Mouse (Mus musculus) embryonic facial prominence, embryonic 14.5 days (tissue): ENCODE results near the gene Gmpr. TPM values are rescaled to one million over a fixed set of nuclear protein-coding genes. Genes with fewer than 3 reads are reported as not detected.
A peak's percentile ranks its signal among the peaks of the same experiment; 100 is the strongest.

Experiments
- ATAC-seq: fragments of 200-750 bp; cut with Nextera tagmentation; 2 replicates; pipeline ENCODE4 v1.8.0; 2017; ENCODE audit warnings: low read depth, moderate number of reproducible peaks, moderate TSS enrichment
- DNase-seq: peaks from one replicate; pipeline ENCODE4 v3.0.0-alpha.2; 2015; ENCODE audit warnings: low spot score
- H3K27ac ChIP-seq: fragments of 300-500 bp; sonication (generic); replicated peaks from 2 replicates; pipeline ENCODE4 v1.5.1; 2014; ENCODE audit warnings: low read depth, mild to moderate bottlenecking, low read length, moderate library complexity
- H3K27me3 ChIP-seq: fragments of 300-500 bp; sonication (generic); replicated peaks from 2 replicates; pipeline ENCODE4 v1.6.1; 2014; ENCODE audit warnings: low read length; ENCODE audit not compliant: control insufficient read depth, insufficient read depth
- H3K36me3 ChIP-seq: fragments of 300-500 bp; sonication (generic); 2 replicates; pipeline ENCODE4 v1.6.1; 2014; ENCODE audit warnings: low read length, mixed read lengths; ENCODE audit not compliant: control insufficient read depth, insufficient read depth
- H3K4me1 ChIP-seq: fragments of 300-500 bp; sonication (generic); 2 replicates; pipeline ENCODE4 v1.6.1; 2014; ENCODE audit warnings: antibody characterized with exemption, low read length; ENCODE audit not compliant: control insufficient read depth, insufficient read depth
- H3K4me2 ChIP-seq: fragments of 300-500 bp; sonication (generic); 2 replicates; pipeline ENCODE4 v1.6.1; 2014; ENCODE audit warnings: low read depth, mild to moderate bottlenecking, low read length, moderate library complexity, mixed read lengths
- H3K4me3 ChIP-seq: fragments of 300-500 bp; sonication (generic); 2 replicates; pipeline ENCODE4 v1.5.1; 2014; ENCODE audit warnings: low read depth, mild to moderate bottlenecking, low read length
- H3K9ac ChIP-seq: fragments of 300-500 bp; sonication (generic); 2 replicates; pipeline ENCODE4 v1.6.1; 2014; ENCODE audit warnings: low read depth, mild to moderate bottlenecking, low read length, moderate library complexity, mixed read lengths
- H3K9me3 ChIP-seq: fragments of 300-500 bp; sonication (generic); 2 replicates; pipeline ENCODE4 v1.6.1; 2016; ENCODE audit warnings: low read length; ENCODE audit not compliant: control insufficient read depth
- WGBS: fragments of 180-500 bp; shearing (Covaris S2); extraction: QIAGEN DNeasy Blood & Tissue Kit; methylation state at CpG from one replicate; pipeline ENCODE4 v1.1.7; 2014; 5-methylcytosine and 5-hydroxymethylcytosine counted together
- polyA plus RNA-seq: library from polyadenylated mRNA; unstranded; fragments of >200 nt; fragmentation: Nextera tagmentation; extraction: Ambion mirVana; gene quantifications from 2 replicates; pipeline ENCODE4 v1.2.1, GENCODE M21; 2014

Gene Gmpr
- polyA plus RNA-seq, 1 experiment from 2014 or later = 51.5 TPM

GRCm38 (mm10) chr13:45583061-45583460 lies 75.8 kb downstream of the Gmpr start:
- DNase-seq (no peak), ATAC-seq (no peak)
- H3K9me3 ChIP-seq = no peaks in the 10 kb centered on the region
- H3K36me3 ChIP-seq = no peaks in the 10 kb centered on the region
- no peak overlapping the region for H3K9ac ChIP-seq
- 85% methylated on average over 5 of the region's 5 CpGs for WGBS
- H3K27me3 ChIP-seq = no peaks in the 10 kb centered on the region
- H3K4me2 ChIP-seq = no peak overlapping the region
- H3K4me1 ChIP-seq = peaks cover 7% of the 10 kb centered on the region; the same call in 1 of the 2 replicates
- H3K4me3 ChIP-seq = no peak overlapping the region
- H3K27ac ChIP-seq = peak overlapping the region; percentile 25; the same call in 1 of the 2 replicates

- no peak overlapping the region for H3K9ac ChIP-seq
- no peaks in the 10 kb centered on the region for H3K4me1 ChIP-seq
Observed at GRCm38 (mm10) chr13:45590898-45591297, 83.7 kb downstream of the Gmpr start.

DNA sequence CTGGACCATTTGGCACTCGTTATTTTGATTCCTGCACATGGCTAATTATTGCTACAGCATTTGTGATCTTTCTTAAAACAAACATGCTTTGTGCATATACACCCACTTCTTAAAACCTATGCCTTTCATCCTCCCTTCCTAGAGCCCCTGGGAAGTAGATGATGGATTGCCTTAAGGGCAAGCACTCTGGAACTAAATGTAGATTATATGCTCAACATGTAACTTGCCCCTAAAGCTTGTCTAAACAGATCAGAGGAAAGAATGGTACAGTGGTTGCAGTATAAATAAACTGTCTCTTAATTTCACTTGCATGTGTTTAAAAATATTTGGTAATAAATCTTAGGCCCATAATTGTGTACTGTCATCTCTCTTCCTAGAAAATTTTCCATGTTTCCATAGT lies 86.7 kb downstream of the Gmpr start:
- Histone ChIP-seq H3K4me3 (no peak overlapping the region), H3K36me3 (no peaks in the 10 kb centered on the region), H3K9ac (no peak overlapping the region), H3K27me3 (no peaks in the 10 kb centered on the region), H3K4me1 (no peaks in the 10 kb centered on the region), H3K9me3 (no peaks in the 10 kb centered on the region), H3K27ac (no peak overlapping the region), H3K4me2 (no peak overlapping the region)
- no peak for ATAC-seq
- WGBS = 43% methylated on average over 1 of the region's 1 CpGs
- DNase-seq = no peak

More at GRCm38 (mm10) chr13:45590898-45591297, 83.7 kb downstream of the Gmpr start:
- DNase-seq (no peak), ATAC-seq (no peak)
- H3K9me3 ChIP-seq = no peaks in the 10 kb centered on the region
- no peak overlapping the region for H3K4me2 ChIP-seq
- H3K36me3 ChIP-seq = no peaks in the 10 kb centered on the region
- H3K4me3 ChIP-seq = no peak overlapping the region
- H3K27ac ChIP-seq = no peak overlapping the region
- no peaks in the 10 kb centered on the region for H3K27me3 ChIP-seq

- DNase-seq (peak; percentile 35), ATAC-seq (no peak)
- H3K4me3 ChIP-seq = no peak overlapping the region
- H3K4me1 ChIP-seq = no peaks in the 10 kb centered on the region
- no peak overlapping the region for H3K27ac ChIP-seq
- no peaks in the 10 kb centered on the region for H3K9me3 ChIP-seq
- H3K36me3 ChIP-seq = no peaks in the 10 kb centered on the region
- 55% methylated on average over 7 of the region's 7 CpGs for WGBS
- no peak overlapping the region for H3K9ac ChIP-seq
- no peaks in the 10 kb centered on the region for H3K27me3 ChIP-seq
- H3K4me2 ChIP-seq = no peak overlapping the region
Observed at GRCm38 (mm10) chr13:45595416-45595815, 88.2 kb downstream of the Gmpr start.

DNA sequence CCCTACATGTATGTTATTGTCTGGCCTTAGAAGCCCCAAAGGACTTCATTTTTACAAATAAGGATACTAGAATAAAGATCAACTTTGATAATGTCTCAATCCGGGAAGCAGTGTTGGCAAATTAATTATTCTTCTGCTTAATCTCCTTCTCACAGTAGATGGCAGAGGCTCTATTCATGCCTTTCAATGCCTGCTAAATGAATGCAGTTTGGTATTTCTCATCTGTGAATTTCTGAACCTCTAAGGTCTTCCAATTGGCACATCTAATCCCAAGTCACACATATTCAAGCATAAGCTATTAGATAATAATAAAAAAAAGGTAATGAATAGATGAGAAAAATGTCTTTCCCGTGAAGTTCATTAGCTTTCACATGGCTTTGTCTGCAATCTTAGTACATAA lies 92.6 kb downstream of the Gmpr start:
- H3K9me3 ChIP-seq = no peaks in the 10 kb centered on the region
- H3K4me3 ChIP-seq = no peak overlapping the region
- no peak overlapping the region for H3K4me2 ChIP-seq
- H3K27ac ChIP-seq = no peak overlapping the region
- no peaks in the 10 kb centered on the region for H3K4me1 ChIP-seq
- no peak overlapping the region for H3K9ac ChIP-seq
- WGBS = 82% methylated on average over 2 of the region's 2 CpGs
- DNase-seq (no peak), ATAC-seq (no peak)
- H3K27me3 ChIP-seq = no peaks in the 10 kb centered on the region
- H3K36me3 ChIP-seq = no peaks in the 10 kb centered on the region

GRCm38 (mm10) chr13:45600443-45600842 lies 93.2 kb downstream of the Gmpr start:
- Histone ChIP-seq H3K36me3 (no peaks in the 10 kb centered on the region), H3K9me3 (no peaks in the 10 kb centered on the region), H3K27ac (no peak overlapping the region), H3K27me3 (no peaks in the 10 kb centered on the region), H3K4me2 (no peak overlapping the region), H3K4me3 (no peak overlapping the region), H3K9ac (no peak overlapping the region), H3K4me1 (no peaks in the 10 kb centered on the region)
- DNase-seq (no peak), ATAC-seq (no peak)
- WGBS = 66% methylated on average over 6 of the region's 6 CpGs

Other genes with a start within 250 kb of the Gmpr start
- gene Mylip, start 117.7 kb upstream of the Gmpr start, polyA plus RNA-seq = 10.4 and 11.2 TPM in 2 replicates